Mouse (Mus musculus) cerebellum, postnatal 36 days (tissue): ENCODE measurements at regions not wholly inside any gene's neighbourhood (a gene's known extent, or its start where the extent isn't known, plus 50 kb on each side); places are given as distances from the start of the nearest gene placed in this dataset.

Source experiments
- DNase-seq, 2 experiments: peaks; one replicate each; pipeline ENCODE4 v3.0.0; 2021 to 2022; ENCODE audit warnings: mixed read lengths in 2 of 2

DNA sequence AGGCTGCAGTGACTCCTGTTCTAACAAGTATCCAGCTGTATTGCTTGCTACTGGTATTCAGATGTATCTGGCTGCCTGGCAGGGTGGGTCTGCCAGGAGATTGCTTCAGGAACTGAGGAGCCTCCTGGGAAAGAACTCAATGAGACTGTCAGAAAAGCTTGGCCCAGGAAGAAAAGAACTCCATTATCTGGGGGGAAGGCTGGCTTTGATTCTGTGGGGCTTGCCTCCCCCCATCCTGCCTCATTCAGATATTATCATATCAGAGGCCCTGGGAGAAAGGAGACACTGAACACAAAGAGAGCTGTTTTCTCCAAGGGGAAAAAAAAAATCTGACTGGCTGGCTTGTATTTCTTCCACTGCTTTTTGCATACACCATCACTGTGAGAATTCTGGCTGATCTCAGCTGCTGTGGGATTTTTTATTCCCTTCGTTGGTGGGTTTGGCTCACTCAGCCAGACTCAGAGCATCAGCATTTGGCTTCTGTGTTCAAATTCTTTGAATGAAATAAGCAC is 552.0 kb upstream of the Tbl1xr1 start:
- no peak for DNase-seq

DNA sequence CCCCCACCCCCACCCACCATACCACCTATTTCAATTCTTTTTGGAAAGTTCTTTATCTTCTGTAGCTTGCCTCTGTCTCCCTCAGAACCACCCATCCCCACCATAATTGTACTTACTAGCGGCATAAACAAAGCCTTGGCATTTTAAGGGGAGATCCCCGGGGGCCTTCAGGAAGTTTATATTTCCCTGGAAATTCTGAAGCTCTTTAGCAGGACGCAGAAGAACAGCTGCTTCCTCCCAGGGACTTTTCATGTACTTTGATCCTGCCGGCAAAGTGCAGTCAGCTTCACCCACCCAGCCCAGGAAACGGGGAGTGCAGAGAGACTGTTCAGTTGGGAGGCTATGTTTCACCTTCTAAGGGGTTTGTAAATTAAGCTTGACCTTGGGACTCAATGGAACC is 545.6 kb upstream of the Tbl1xr1 start:
- DNase-seq: no peak

DNA sequence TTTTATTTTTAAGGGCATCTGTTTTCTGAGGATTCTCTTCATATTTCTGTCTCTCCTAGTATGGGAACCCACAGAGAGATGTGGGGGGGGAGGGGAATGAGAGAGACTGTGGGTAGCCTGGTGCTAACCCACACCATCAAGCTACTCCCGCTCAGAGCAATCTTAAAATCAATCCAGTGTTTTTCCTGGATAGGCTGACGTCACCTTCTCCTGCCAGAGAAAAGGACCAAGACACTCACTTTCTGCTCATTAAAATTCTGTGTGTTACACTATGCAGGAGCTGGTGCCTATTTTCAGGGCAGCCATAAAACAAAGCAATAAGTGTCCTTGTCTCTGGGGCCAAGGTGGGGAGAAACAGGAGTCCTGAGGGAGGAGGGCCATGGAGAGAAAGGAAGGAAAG is 537.3 kb upstream of the Tbl1xr1 start:
- DNase-seq: no peak

- no peak for DNase-seq
Measured at GRCm38 (mm10) chr3:21544456-21544855, 532.0 kb upstream of the Tbl1xr1 start.

DNA sequence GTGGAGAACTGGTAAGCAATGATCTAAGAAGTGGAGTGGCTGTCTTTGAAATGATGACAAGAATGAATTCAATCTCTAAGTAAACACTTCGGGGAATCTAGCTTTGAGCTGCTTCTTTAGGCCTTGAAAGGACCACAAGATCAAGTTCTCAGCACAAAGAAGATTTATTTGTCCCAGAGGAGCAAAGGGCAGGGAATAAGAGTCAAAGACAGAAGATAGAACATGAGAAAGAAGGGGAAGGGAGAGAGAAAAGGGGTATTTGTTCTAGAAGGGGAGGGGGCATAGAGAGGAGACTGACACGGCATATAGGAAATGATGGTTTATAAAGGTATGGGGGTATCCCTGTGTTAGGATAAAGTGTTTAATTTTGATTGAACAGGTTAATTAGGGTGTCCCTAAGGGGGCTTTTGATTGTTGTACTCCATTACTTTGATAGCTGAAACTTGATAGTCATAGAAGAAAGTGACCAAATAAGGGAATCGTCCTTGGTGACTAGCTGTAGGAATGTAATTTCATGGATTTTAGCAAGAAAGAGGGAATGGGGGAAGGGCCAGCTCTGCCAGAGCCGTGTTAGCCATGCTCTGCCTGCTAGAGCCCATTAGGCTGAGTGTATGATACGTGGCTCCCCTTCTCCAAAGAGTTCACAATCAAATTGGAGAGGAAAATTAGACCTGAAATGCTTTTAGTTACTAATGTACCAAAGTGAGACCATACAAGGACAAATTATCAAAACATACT is 531.1 kb upstream of the Tbl1xr1 start:
- DNase-seq: no peak

DNA sequence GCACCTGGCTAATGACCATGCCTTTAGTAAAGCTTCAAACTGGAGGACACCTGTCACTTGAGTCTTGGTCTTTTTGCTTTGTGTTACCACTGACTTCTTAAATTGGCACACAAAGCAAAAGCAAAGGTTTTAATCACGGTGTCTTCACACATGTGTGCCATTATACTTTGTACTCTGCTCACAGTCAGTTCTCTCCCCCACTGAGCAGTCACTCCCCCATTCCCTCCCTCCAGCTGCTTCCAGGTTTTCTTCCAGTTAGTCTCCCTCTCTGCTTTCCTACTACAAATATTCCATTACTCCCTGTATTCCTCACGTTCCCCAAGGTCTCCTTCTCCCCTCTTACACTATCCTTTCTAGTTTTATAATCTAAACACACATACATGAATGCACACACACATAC is 530.0 kb upstream of the Tbl1xr1 start:
- no peak for DNase-seq

GRCm38 (mm10) chr3:21549671-21550070 is 526.8 kb upstream of the Tbl1xr1 start:
- DNase-seq: no peak

DNA sequence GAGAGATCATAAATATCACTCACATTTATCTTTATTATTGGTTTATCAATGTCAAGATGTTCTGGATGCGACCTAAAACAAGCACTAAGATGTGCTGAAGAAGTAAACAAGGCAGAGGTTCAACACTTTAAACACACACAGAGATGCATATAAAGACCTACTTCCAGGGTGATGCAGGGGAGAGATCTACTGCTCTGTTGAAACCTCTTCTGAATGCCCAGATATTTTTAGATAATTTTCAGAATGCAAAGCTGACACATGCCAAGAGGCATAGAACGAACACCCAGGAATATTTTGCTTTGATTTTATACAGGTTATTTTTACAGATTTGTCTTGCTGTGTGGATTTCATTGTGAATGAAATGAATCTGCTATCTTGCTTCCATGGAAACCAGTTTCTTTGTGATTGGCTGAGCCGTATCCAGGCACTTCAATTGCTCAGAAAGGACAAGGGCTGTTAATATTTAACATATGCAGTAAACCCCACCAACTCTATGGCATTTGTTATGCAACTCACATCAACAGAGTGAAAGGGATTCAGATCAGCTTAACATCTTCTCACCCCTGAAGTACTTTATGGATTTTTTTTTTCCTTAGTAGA is 523.2 kb upstream of the Tbl1xr1 start:
- no peak for DNase-seq

- DNase-seq: no peak
Measured at GRCm38 (mm10) chr3:21553859-21554258, 522.6 kb upstream of the Tbl1xr1 start.

DNA sequence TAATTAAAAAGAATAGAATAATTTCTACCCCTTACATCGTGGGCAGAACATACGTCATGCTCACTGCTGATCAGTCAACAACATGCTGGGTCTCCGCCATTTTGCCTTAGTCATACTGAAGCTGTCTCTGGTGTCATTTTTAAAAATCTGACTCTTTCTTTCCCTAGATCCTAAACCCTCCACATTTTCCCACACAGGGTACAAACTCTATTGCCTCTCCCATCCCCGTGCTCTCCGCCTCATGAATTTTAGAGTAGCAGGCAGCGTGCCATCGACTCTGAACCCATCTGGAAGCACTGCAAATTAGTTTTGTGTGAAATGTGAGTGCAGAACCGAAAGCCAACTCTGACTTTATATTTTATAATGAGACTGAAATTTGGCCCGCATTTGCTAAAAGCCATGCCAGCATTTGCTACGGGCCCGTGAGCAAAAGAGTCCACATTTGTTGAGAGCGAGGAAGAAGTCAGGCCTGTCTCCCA is 518.5 kb upstream of the Tbl1xr1 start:
- peak; percentile 11 to 28 for DNase-seq

GRCm38 (mm10) chr3:21562771-21563312 is 513.6 kb upstream of the Tbl1xr1 start:
- DNase-seq: no peak

DNA sequence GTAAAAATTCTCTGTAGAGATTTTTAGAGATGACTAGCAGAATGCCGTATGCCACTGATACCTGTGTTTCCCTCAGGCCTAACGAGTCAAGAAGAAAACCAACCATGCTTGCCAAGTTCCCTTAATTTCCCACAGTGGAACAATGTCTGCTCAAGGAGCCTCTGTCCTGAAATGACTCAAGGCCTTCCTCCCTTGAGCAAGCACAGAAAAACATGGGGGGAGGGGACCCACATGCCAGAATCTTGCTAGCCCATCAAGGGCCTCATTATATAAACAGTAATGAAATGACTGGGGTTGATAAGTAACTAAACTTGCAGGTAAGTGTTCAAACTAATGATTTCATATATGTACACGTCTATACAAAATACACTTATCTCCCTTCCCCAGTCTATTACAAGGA is 513.0 kb upstream of the Tbl1xr1 start:
- DNase-seq: no peak

GRCm38 (mm10) chr3:21564211-21564781 is 512.2 kb upstream of the Tbl1xr1 start:
- DNase-seq: peak; percentile 26 to 40

- no peak for DNase-seq
Measured at GRCm38 (mm10) chr3:21564847-21565485, 511.5 kb upstream of the Tbl1xr1 start.

DNA sequence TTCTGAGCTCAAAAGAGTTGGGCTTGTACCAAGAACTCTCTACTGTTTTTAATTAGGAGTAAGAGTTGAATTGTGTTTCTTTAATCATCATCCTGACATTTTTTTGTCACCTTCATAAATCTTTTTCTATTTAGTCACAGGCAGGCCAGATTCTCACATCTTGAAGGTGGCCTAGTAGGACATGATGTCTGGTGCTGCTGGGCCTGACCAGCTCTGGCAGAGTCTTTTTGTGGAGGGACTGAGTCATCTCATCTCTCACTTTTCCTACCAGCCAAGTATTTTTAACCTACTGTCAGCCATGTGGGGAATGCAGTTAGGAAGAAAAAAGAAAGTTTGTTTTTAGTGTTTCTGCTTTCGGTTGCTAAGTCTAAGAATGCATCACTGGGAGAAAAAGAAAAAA is 506.7 kb upstream of the Tbl1xr1 start:
- DNase-seq: no peak

GRCm38 (mm10) chr3:21578635-21579034 is 497.8 kb upstream of the Tbl1xr1 start:
- DNase-seq: no peak

GRCm38 (mm10) chr3:21582122-21582521 is 494.3 kb upstream of the Tbl1xr1 start:
- no peak for DNase-seq

GRCm38 (mm10) chr3:21585767-21586166 is 490.7 kb upstream of the Tbl1xr1 start:
- no peak for DNase-seq

GRCm38 (mm10) chr3:21606846-21607245 is 469.6 kb upstream of the Tbl1xr1 start:
- no peak for DNase-seq

DNA sequence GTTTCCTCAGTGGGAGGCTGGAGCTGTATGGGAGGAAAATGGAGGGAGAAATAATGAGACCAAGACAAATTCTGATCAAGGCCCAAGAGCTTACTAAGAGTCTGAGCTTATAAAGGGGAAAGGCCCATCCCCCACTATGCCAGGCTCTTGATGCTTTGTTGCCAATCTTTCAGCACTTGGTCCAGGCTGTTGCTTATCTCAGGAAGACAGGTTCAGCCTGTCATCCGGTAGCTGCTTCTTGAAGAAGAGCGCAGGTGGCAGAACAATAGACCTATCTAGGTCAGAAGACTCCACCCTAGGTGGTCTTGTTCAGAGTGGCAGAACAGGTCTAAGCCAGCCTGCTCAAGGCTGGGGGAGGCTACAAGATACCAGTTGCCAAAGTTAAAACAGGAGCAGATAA is 466.2 kb upstream of the Tbl1xr1 start:
- DNase-seq: no peak

DNA sequence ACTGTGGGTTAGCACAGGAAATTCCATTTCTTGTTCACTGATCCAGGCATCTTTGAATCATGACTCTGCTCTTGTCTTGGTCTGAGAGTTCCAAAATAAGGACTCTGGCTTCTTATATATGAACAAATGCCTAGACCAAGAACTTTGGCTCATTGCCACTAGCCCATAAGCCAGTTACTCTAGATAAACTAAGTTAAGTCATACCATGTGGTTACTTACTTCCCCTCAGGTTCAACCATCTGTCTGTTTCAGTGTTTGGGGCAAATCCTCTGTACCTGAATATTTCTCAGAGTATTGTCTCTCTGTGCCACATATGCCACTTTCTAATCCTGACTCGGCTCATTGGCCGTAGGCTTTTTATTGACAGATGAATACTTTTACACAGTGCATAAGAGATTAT is 454.7 kb upstream of the Tbl1xr1 start:
- DNase-seq: no peak

DNA sequence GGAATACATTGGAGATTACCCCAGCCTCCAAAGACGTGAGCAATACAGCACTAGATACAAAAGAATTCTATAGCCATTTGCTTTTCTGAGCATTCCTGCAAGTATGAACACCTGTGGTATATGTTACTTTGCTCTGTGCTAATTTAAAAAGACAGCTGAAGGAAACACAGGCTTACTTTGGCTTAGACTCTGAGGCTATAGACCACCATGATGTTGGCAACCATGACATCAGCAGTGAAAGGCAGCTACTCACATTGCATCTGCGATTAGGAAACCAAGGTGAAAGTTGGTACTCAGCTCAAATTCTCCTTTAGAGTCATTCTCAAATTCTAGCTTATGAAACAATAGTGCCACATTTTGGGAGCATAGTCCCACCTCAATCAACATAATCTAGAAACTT is 451.4 kb upstream of the Tbl1xr1 start:
- no peak for DNase-seq

DNA sequence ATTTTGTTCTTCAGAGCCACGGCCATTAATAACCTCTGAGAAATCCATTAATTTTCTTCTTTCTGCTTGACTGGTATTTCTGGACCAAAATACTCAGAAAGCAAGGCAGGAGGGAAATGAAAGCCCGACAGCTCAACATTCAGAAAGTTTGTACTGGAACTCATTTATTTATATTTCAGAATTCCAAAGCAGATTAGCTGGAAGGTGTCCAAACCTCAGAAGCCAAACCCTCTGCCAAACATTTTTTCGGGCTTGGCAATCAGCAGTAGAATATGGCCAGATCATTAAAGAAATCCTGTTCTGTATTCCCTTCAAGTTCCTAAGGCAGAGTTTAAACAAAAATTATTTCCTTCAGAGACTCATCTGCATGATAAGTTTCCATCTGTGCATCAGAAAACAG is 450.4 kb upstream of the Tbl1xr1 start:
- peak in 1 of 2 experiments; percentile 5 for DNase-seq
